Mouse (Mus musculus) gastrocnemius, postnatal 4 days (tissue): ENCODE results near the gene Apoa2. TPM values are rescaled to one million over a fixed set of nuclear protein-coding genes. Genes with fewer than 3 reads are reported as not detected.

Source experiments
- DNase-seq, 2 experiments: peaks; one replicate each; pipeline ENCODE4 v3.0.0; 2021 to 2022; ENCODE audit warnings: low spot score in 2 of 2, mixed read lengths in 2 of 2
- total RNA-seq, 2 experiments: library from RNA; stranded (reverse); gene quantifications; 2 replicates each; pipeline ENCODE4 v1.2.3; 2021

Apoa2 gene
- total RNA-seq, 2 experiments from 2014 or later, result 2.1 to 13.8 TPM

DNA sequence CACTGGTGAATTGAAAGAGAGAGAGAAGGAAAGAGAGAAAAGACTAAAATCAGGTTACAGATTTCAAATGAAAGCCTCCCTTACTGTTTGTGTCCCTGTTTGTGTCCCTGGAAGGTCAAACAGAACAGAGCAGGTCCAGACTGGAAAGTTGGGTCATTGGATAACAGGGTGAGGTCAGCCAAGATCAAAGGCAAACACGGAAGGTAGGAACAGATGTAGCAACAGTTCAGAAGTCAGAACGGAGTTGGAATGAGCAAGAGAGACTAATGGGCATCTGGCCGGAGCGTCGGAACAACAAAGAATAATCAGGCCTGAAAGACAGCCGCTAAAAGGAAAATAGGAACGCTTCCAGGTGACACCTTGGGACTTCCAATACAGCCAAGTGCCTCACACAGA, 20.6 kb upstream of the Apoa2 start:
- no peak for DNase-seq

DNA sequence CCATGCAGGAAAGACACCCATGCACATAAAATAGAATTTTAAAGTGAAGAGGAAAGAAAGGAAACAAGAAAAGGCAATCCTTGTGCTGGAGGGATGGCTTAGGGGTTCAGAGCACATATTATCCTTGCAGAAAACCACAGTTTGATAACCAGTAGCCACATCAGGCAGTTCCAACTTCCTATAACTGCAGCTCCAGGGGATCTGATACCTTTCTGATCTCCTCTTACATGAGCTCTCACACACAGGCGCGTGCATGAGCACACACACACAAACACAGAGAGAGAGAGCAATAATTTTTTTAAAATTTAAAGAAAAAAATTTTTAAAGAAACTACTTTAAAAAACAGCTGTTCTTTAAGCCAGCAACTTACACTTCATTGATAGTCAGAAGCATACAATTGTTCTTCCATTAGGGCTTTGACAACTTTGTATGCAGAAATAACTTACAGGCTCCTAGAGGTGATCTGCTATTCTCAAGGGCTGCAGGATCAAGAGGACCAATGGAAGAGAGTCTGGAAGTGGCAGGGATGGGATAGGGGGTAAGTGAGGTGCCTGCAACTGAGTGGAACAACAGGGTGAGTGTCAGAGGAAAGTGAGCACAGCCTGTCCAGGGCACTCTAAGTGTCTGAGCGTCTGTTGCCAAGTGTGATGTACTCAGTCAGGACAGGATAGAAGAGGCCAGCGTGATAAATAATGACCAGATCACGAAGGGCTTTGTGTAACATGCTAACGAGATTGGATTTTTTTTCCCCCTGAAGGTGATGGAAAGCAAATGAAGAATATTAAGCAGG, 19.0 kb upstream of the Apoa2 start:
- DNase-seq, result no peak

DNA sequence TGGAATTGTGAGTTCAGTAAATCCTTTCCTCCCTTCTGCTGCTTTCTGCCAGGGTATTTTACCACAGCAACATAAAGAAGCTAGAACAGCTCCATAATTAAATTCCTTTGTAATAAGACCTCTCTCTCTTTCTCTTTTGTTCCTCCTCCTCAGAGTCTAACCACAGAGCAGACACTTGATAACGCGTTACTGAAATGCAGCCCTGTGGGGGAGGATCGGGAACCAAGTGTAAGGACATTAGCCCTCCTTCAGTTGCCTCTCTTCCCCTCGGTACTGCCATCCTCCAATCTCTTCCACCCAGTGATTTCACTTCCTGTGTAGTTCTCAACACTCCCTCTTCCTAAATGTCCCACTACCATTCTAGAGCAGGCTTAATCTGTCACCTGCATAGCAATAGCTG, 15.4 kb upstream of the Apoa2 start:
- no peak for DNase-seq

DNA sequence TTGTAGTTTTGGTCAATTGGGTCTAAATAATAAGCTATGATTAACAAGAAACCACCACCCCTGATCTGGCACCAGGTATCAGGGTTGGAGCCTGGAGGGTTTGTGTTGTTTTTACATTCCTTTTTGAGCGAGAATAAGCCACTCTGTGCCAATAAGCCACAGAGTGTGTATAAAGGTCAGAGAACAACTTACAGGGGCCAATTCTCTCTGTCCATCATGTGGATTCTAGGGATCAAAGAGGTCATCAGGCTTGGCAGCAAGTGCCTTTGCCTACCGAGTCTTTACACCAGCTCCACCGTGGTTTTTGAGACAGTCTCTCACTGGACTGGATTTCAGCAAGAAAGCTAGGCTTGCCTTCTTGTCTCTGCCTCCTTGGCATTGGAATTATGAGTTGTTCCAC, 12.0 kb upstream of the Apoa2 start:
- no peak for DNase-seq

DNA sequence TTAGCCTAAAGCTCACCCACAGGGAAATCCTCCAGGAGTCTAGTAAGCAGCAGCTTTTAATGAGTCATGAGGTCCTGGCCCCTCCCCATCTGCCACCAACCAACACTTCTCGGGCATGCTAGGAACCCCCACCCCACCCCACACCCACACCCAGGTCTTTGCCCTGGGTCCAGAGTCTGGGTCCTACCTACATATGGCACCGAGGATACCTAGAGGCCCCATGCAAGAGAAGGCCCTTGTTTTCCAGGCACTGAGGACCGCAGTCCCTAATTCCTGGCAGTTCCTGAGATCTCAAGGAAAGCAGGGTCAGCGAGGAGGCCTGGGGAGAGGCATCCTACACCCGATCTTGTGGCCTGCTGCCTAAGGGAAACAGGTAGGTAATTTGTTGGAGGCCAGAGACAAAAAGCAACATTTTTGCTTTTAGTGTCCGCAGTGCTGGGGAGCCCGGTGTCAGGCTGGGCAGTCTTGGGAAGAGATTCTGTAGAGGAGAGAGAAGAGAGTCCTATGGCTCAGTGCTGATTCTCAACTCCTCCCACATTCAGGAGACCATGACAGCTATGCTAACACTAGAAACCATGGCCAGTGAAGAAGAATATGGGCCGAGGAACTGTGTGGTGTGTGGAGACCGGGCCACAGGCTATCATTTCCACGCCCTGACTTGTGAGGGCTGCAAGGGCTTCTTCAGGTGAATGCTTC, 10.9 kb upstream of the Apoa2 start, which contains the start of gene Nr1i3:
Nr1i3 (plus strand) TSS at position 170 of the 696 bp plus-strand sequence.
- no peak for DNase-seq

DNA sequence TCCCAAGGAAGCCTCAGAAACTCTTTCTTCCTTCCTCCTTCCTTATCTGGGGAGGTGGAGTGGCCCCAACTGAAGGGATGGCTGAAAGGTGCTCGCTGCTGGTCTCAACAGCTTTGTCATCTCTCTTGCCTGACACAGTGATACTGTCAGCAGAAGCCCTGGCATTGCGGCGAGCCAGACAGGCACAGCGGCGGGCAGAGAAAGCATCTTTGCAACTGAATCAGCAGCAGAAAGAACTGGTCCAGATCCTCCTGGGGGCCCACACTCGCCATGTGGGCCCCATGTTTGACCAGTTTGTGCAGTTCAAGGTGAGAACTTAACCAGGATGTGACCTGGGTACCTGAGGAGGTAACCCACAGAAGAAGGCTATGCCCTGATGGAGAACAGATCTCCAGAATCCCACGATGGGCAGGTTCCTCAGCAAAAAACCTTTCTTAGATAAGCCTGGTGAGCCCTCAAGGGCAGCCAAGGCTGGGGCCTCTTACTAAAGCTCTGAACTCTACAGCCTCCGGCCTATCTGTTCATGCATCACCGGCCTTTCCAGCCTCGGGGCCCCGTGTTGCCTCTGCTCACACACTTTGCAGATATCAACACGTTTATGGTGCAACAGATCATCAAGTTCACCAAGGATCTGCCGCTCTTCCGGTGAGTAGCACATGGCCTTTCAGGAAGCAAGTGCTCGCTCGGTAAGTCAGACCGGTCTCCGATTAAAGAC, 8.5 kb upstream of the Apoa2 start:
- no peak for DNase-seq

DNA sequence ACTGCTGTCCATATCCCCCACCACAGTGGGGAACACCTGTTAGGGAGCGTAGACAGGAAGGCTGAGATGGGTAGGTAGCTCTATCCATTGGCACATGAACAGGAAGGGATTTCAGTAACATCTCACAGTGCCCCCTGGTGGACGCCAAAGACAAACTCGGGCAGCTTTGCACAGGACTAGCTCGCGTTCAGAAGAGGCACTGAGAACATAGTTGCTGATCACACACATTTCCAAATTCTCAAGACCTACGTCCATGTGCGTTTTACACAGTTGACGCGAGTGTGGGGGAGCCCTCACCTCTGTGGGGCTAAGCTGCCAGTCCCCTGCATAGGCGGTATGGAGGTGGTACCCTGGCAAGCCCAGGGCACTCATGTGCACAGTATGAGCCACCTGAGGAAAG, 4.0 kb upstream of the Apoa2 start:
- peak; percentile 63 to 83 for DNase-seq

DNA sequence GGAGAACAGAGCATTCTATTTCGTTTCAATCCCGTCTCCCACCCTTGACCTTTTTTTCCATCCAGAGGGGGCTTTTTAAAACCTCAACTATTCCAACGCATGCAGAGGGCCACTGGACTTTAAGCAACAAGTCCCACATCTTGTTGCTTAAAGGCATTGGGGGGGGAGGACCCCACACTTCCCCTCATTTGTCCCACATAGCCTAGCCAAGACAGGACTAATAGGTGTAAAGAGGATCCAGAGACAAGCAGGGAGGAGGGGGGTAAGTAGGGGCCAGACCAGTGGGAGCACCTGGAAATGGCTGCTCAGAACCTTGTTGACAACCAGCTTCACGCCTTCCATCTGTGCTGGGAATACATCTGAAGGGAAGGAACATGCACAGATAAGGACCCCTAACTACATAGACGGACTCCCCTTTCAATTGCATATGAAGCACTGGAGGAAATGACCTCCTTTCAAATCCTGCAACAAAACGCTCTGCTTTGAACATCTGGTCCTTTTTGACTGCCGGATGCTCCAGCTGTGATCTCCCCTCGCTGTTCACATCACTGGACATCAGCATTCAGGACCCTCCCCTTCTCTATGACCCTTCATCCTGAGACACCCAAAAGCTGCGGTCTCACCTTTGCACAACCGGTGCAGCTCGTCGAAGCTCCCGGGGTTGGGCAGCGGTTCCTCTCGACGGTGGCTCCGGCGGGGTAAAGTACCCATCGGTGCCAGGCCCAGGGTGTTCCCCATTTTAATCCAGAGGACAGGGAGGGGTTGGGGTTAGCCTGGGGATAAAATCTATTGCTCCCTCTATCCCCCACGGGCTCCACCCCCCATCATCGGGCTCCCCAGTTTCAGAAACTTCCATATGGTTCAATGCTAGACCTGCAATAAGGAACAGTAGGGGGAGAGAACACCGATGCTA, 3.3 kb upstream of the Apoa2 start:
- DNase-seq, result peak in 1 of 2 experiments; percentile 31

DNA sequence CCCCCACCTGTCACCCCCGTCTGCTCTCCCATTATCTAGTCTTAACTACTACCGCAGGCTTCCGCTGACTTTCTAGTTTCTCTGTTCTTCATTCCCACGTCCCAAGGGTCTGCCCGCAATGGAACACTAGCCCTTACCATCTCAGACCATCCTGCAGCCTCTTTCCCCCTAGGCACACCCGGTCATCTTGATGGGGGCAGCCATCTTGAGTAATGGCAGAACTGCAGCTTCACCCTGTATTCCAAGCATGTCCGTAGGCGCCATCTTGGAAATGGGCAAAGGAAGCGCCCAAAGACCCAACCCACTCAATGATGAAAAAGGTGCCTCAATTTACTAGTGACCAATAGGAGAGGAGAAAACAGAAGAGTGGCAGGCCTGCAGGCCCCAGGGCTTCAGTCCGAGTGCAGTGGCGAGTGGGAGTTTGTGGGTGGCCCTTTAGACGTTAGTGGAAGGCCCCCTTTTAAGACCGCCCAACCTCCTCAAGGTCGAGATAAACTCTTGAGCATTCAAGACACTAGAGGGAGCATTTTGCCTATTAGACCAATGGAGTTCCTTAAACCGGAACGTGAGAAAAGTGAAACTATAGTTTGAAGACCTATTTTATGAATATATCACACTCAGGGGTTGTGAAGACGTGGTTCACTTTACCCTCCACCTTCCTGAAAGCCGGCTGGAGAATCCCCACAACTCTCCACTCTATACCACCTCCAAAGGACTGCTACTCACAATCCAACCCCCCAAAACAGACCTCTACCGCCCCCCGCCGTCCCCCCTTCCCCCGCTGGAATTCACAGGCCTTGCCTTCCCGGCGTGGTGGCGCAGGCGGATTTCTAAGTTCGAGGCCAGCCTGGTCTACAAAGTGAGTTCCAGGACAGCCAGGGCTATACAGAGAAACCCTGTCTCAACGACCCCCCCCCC, 2.4 kb upstream of the Apoa2 start, which contains the start of gene Tomm40l:
Tomm40l (minus strand) TSS at position 277 of the 918 bp plus-strand sequence.
- DNase-seq, result peak; percentile 70 to 87

DNA sequence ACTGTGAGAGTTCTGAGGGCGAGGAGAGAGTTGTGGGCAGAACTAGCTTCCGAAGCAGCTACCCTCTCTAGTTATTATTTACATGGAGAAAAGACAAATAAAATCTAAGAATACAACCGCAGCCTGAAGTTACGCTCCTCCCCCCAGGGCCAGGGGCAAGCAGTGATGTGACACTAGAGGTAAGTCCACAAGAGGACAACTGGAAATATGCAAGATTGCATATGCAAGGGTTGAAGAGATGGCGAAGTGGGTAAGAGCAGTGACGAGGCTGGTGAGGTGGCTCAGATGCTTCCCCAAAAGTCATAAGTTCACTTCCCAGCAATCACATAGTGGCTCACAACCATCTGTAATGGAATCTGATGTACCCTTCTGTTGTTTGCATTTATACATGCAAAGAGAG, 1.7 kb upstream of the Apoa2 start:
- DNase-seq, result no peak

DNA sequence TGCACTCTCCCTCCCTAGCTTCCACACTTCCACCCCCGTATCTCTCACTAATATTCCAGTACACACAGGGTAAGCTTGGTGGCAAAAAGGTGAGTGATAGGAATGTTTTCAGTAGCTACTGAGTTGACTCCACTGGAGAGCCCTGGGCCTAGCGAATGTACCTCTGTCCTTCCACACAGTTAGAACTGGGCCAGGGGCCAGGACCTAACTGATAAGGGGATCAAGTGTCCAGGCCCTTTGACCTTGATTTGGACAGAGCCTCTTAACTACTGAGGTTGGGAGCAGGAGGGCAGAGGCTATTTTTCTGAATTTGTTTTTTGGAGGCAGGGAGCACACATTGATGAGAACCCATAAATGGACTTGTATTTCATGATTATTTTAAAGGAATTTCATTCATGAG, 1.1 kb upstream of the Apoa2 start:
- no peak for DNase-seq

DNA sequence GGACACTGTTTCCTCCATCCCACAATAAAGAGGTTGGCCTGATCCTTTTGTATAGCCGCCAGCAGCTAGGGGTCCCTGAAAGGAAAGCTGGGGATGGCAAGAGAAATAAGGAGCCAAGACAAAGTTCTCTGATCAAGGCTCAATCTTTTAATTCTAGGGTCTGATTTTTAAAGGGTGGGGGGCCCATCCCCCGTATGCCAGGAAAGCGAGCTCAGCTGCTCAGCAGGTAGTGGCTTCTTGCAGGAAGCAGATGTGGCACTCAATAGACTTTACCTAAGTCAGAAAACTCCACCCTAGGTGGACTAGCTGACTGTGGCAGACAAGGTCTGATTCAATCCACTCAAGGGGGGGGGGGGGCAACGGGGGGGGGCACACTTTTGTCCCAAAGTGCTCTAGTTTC, 1.9 kb downstream of the Apoa2 start:
- DNase-seq, result no peak

DNA sequence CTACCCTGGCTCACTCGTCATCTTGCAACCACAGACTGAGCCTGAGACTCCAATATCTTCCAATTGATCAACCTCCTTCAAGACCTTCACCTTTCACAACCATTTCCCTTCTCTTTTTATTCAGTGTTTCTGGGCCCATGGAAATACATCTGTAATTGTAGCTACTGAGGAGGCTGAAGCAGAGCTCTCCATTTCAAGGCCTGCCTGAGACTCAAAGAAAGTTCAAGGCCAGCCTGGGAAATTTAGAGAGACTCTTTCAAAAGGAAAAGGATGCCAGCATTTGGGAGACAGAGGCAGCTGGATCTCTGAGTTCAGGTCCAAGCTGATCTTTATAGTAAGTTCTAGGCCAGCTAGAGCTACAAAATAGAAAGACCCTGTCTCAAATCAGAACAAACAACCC, 3.0 kb downstream of the Apoa2 start:
- DNase-seq, result no peak

DNA sequence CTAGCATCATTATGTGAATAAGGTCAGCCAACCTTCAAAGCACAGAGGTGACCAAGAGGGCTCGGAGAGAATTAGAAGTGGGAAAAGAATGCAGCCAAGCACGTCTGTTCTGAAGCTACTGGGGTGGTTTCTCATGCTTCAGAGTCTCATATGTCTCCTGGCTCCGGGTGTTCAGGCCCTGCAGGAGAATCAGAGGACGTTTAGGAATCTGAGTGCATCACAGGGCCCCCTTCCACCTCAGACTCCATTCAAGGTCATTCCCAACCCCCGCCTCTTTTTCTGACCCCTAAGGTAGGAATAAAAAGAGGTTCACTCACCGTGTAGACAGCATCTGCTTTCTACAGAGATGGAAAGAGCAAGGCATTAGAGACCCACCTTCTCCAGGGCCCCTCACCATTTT, 4.9 kb downstream of the Apoa2 start:
- DNase-seq, result no peak

DNA sequence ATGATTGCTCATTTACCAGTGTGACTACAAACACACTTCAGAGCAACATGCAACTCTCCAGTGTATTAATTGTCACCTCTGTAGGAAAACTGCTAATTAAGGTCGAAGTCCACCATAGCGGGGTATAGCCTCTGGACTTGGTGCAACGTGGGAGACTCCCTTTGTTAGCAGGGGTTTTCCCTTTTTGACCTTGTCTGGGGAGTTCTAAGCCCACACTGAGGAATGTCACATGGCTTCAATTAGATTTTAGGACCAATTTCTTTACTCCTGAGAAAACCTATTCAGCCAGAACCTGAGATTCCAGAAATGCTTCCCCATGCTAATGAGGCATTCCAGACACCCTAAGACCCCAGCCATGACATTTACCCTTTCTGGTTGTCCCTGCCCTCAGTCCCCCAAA, 5.4 kb downstream of the Apoa2 start:
- no peak for DNase-seq

DNA sequence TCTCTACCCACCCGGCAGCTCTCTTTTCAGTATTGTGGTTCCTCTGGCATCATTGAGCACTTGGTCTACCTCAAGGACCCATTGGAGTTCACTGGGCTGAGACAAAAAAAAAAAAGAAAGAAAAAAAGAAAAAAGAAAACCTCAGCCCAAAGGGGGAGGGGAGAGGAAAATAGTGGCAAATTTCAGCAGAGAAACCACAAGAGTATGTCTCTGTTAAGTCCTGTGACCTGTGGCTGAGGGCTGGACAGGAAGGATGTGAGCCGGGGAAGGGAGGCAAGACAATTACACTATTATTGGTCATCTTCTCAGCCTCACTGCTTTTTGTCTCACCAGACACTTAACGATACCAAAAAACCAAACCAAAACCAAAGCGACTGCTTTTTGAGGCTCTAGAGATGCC, 7.0 kb downstream of the Apoa2 start:
- DNase-seq, result no peak

DNA sequence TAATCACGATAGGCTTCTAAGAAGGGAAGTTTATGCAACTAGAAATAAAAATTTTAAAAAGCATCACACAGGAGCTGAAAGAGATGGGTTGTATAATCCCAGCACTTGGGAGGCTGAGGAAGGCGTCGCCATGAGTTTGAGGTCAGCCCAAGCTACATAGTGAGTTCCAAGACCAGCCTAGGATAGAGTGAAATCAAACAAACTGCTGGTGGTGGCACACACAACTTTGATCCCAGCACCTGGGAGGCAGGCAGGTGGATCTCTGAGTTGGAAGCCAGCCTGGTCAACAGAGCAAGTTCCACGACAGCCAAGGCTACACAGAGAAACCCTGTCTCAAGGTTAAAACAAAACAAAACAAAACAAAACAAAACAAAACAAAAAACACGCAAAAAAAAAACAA, 7.5 kb downstream of the Apoa2 start:
- no peak for DNase-seq

DNA sequence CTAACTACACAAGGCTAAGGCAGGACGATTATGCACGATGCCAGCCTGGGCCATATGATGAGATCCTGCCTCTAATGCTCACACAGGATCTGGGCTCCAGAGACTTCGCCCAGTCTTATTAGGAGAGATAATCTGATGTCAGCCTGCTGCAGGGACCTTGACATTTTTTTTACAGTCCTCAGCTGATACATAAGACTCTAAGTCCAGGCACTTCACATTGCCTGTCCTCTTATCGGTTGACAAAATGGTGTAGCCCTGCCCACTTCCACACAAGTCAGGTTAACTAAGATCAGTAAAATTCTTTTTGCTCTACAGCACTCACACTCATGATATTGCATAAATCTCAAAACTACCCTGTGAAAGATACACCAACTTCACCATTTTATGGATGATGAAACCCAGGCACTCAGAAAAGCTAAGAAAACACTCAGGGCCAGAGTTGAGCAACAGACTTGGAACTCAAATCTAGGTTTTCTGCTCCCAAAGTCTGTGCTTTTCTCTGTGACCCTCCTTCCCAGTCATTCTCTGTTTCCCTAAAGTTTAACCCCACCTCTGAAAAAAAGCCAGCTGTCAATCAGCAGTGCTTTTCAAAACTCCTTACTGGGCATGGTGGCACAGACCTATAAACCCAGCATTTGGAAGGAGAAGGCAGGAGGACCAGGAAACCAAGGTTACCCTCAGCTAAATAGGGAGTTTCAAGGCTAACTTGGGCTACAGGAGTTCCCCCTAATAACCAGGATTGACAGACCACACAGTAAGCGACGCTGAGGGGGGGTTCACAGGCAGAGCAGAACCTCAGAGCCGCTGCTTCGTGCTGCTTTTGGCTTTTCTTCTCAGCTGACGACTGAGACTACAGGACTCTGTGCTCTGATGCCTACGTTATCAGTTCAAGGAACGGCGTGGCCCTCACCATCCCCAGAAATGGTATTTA, 8.2 kb downstream of the Apoa2 start:
- DNase-seq, result no peak

DNA sequence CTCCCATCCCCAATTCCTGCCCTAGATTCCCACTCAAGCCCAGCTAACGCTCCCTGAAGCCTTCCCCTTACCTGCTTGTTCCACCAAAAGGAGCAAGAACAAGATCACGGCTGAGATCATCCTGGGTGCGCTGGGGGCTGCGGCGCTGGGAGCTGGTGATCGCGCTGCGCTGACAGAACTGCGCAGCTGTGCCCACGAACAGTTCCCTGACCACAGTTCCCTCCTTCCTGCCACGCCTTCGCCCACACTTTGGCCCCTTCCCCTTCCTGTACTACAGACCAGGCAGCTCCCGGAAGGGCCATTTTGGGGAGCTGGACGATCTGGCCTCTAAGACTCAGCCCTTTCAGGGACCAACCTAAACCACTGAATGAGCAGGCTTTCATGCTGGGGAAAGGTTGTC, 9.3 kb downstream of the Apoa2 start, which contains the start of gene Fcer1g:
Fcer1g (minus strand) TSS at position 240 of the 400 bp plus-strand sequence.
- DNase-seq, result no peak
